In the genomic region with DNA sequence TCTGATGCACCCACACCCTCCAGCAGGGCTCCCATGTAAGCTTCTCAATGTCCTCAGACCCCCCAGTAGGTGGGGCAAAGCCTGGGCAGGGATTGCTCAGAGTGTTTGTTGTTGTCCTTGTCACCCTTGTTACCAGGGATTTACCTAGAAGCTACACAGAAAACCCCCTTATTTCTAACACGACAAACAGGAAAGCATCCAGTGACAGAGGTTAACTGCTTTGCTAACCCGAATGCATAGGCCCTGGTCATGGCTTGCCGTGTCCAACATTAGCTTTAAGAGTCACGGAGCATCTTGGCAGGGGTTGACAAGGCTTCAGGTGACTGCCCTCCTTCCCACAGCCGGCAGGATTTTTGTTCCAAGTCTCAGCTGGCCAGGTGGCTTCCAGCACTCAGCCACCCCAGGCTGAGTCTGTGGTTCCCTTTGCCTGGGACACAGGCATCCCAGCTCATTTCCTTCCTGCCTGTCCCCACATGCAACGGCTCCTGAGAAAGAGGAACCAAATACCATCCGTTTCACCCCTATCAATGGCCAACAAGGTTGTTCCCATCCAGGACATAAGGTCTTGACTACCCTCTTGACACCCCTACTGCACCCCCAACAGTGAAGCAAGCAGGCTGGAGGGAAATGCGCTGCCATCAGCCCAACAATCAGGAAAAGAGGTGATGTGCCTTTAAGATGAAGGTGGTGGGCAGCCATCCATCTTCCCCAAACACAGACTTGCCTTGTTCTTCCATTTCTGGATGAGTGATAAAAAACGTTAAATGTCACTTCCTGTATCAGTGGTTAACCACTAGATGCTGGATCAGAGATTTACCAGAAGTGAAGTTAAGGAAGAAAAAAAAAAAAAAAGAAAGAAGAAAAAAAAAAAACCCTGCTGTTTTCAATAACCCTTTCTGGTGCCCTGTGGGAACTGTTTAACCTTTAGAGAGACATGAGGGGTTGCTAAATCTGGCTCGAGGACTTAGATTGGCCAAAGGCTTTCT, we compare ENCODE assay signal across 10 mouse cellular contexts. TPM values are rescaled to one million over a fixed set of nuclear protein-coding genes. Genes with fewer than 3 reads are reported as not detected.
DNase-seq lines count a peak whose midpoint lies in the region; ATAC-seq and TF ChIP-seq lines count a peak whose summit lies in the region.
"Had no signal": no experiment of that assay in that cellular context is flagged by ENCODE, and none has a peak within 500 bp of the region (broad histone marks: within the 10 kb centered on the region; RNA-seq: fewer than 3 reads in every experiment).

No protein-coding gene starts in this region.

- no peaks in the 10 kb centered on the region for H3K36me3 ChIP-seq in spleen, adult 2 months (ENCODE audit: control insufficient read depth, insufficient read depth, low read length)
- no peaks in the 10 kb centered on the region for H3K36me3 ChIP-seq in heart, postnatal 0 days (replicated peaks; ENCODE audit: control insufficient read depth, insufficient read depth, low read length)
- H3K36me3 ChIP-seq in hindbrain, embryonic 10.5 days, result no peaks in the 10 kb centered on the region
- H3K36me3 ChIP-seq: embryonic facial prominence, embryonic 15.5 days; hindbrain, embryonic 15.5 days had no signal

- H3K27me3 ChIP-seq in spleen, adult 2 months (ENCODE audit: control insufficient read depth, insufficient read depth, low read length), result no peaks in the 10 kb centered on the region
- no peaks in the 10 kb centered on the region for H3K27me3 ChIP-seq in heart, postnatal 0 days (ENCODE audit: control insufficient read depth, insufficient read depth, low read length)
- H3K27me3 ChIP-seq in hindbrain, embryonic 10.5 days (ENCODE audit: insufficient read depth, poor library complexity, severe bottlenecking), result no peaks in the 10 kb centered on the region
- H3K27me3 ChIP-seq: embryonic facial prominence, embryonic 15.5 days; hindbrain, embryonic 15.5 days had no signal

- H3K9me3 ChIP-seq in heart, postnatal 0 days (replicated peaks; ENCODE audit: control insufficient read depth, low read length), result no peaks in the 10 kb centered on the region
- H3K9me3 ChIP-seq in hindbrain, embryonic 10.5 days, result no peaks in the 10 kb centered on the region
- H3K9me3 ChIP-seq: embryonic facial prominence, embryonic 15.5 days; hindbrain, embryonic 15.5 days had no signal

- no peak for TF ChIP-seq POLR2A in spleen, adult 2 months (IDR thresholded peaks at IDR 0.05; ENCODE audit: low read depth, low read length)
- no peak for TF ChIP-seq POLR2A in bone marrow, adult 2 months (IDR thresholded peaks at IDR 0.05; ENCODE audit: borderline replicate concordance, control insufficient read depth, low read depth, low read length)

- no peak for TF ChIP-seq CTCF in spleen, adult 2 months (IDR thresholded peaks at IDR 0.05; ENCODE audit: extremely low read depth, insufficient read depth, insufficient read length, insufficient replicate concordance)
- no peak for TF ChIP-seq CTCF in bone marrow, adult 2 months (IDR thresholded peaks at IDR 0.05; ENCODE audit: control insufficient read depth, insufficient read depth, low read length)
- no peak for TF ChIP-seq CTCF in heart, postnatal 0 days (IDR thresholded peaks at IDR 0.05; ENCODE audit: low read depth)

- DNase-seq in spleen, adult 2 months (ENCODE audit: low read depth in 1 of 2, low spot score in 2 of 2), result no peak
- no peak for DNase-seq in spleen, adult 12 weeks (ENCODE audit: low spot score)
- DNase-seq in heart, postnatal 0 days (ENCODE audit: low spot score), result no peak
- DNase-seq in naive thymus-derived CD4-positive, alpha-beta T cell, adult 2 months (ENCODE audit: low read depth), result peak; percentile 62
- DNase-seq in hindbrain, embryonic 10.5 days (ENCODE audit: low spot score), result no peak
- DNase-seq in adrenal gland, adult 18-20 months (ENCODE audit: low spot score in 2 of 2), result no peak

- peaks cover 24% of the 10 kb centered on the region; the same call in 1 of the 2 replicates for H3K4me1 ChIP-seq in spleen, adult 2 months (ENCODE audit: control insufficient read depth, insufficient read depth, insufficient read length)
- peaks cover 13% of the 10 kb centered on the region; the same call in 1 of the 2 replicates for H3K4me1 ChIP-seq in bone marrow, adult 2 months (ENCODE audit: control insufficient read depth, insufficient read depth, low read length)
- 0 out of 2 replicates have a peak, but pooled peaks cover 3% of the 10 kb centered on the region for H3K4me1 ChIP-seq in heart, postnatal 0 days (ENCODE audit: control insufficient read depth, insufficient read depth)
- H3K4me1 ChIP-seq in hindbrain, embryonic 10.5 days (replicated peaks), result peaks cover 17% of the 10 kb centered on the region
- H3K4me1 ChIP-seq: hindbrain, embryonic 15.5 days had no signal

- H3K4me2 ChIP-seq in heart, postnatal 0 days (ENCODE audit: low read depth, low read length), result no peak overlapping the region
- H3K4me2 ChIP-seq: embryonic facial prominence, embryonic 15.5 days; hindbrain, embryonic 15.5 days had no signal

- 4% methylated on average over 10 of the region's 10 CpGs for WGBS in spleen, adult 2 months
- 1% methylated on average over 10 of the region's 10 CpGs for WGBS in bone marrow, adult 2 months
- 46% methylated on average over 10 of the region's 10 CpGs for WGBS in heart, postnatal 0 days
- 64% methylated on average over 10 of the region's 10 CpGs for WGBS in hindbrain, embryonic 10.5 days

- no peak; the same call in 1 of the 2 replicates for ATAC-seq in heart, postnatal 0 days (ENCODE audit: insufficient read depth, low read depth)

- H3K9ac ChIP-seq in heart, postnatal 0 days (replicated peaks; ENCODE audit: low read depth, low read length), result no peak overlapping the region
- H3K9ac ChIP-seq: embryonic facial prominence, embryonic 15.5 days; hindbrain, embryonic 15.5 days had no signal

- peak overlapping the region; percentile 30 for H3K27ac ChIP-seq in spleen, adult 2 months (ENCODE audit: insufficient read depth, low read length)
- H3K27ac ChIP-seq in bone marrow, adult 2 months (ENCODE audit: control insufficient read depth, insufficient read depth, low read depth, low read length, poor library complexity), result peak overlapping the region; percentile 42; the same call in 1 of the 2 replicates
- H3K27ac ChIP-seq in heart, postnatal 0 days (ENCODE audit: low read depth), result peak overlapping the region; percentile 54
- no peak overlapping the region for H3K27ac ChIP-seq in hindbrain, embryonic 10.5 days
- H3K27ac ChIP-seq: embryonic facial prominence, embryonic 15.5 days; hindbrain, embryonic 15.5 days had no signal

- H3K4me3 ChIP-seq in spleen, adult 2 months (ENCODE audit: extremely low read depth, insufficient read depth, insufficient read length), result no peak overlapping the region
- H3K4me3 ChIP-seq in bone marrow, adult 2 months (replicated peaks; ENCODE audit: control insufficient read depth, low read depth, low read length), result no peak overlapping the region
- H3K4me3 ChIP-seq in heart, postnatal 0 days (ENCODE audit: low read depth, low read length), result no peak overlapping the region
- no peak overlapping the region for H3K4me3 ChIP-seq in hindbrain, embryonic 10.5 days
- H3K4me3 ChIP-seq: embryonic facial prominence, embryonic 15.5 days; hindbrain, embryonic 15.5 days had no signal

- no peak for TF ChIP-seq EP300 in heart, postnatal 0 days (IDR thresholded peaks at IDR 0.05; ENCODE audit: low read depth)

RNA-seq across cellular contexts. Expression of gene Bcl2l14, which starts 29.5 kb away (rescaled TPM):
- polyA plus RNA-seq in spleen, adult 2 months (2012; rRNA removed), result 0.70 and 0.90 TPM in 2 replicates
- polyA plus RNA-seq in bone marrow, adult 2 months (2011; ENCODE audit: insufficient read depth, insufficient read length, low replicate concordance, missing spikeins), result not detected in 2 replicates
- 0.69 TPM in 1 of 2 replicates, not detected in the other for total RNA-seq in heart, postnatal 0 days (2014; rRNA removed; ENCODE audit: low replicate concordance)
- 0.22 TPM in 1 of 2 replicates, not detected in the other for polyA plus RNA-seq in heart, postnatal 0 days (2015; fragmentation: Nextera tagmentation; extraction: Ambion mirVana)
- 0.31 and 0.42 TPM in 2 replicates for polyA plus RNA-seq in hindbrain, embryonic 10.5 days (2016; fragmentation: Nextera tagmentation; extraction: Ambion mirVana)
- not detected for total RNA-seq in adrenal gland, adult 18-20 months (2021)
- total RNA-seq: left cerebral cortex, postnatal 10 days had no signal
